Mouse (Mus musculus) adrenal gland, adult (tissue): ENCODE measurements at regions not wholly inside any gene's neighbourhood (a gene's known extent, or its start where the extent isn't known, plus 50 kb on each side); places are given as distances from the start of the nearest gene placed in this dataset.
A peak's percentile ranks its signal among the peaks of the same experiment; 100 is the strongest.

Experiments
- DNase-seq, 2 experiments: peaks; one replicate each; pipeline ENCODE4 v3.0.0; 2022 to 2023; ENCODE audit warnings: low spot score in 1 of 2; ENCODE audit not compliant: inconsistent age in 2 of 2

DNA sequence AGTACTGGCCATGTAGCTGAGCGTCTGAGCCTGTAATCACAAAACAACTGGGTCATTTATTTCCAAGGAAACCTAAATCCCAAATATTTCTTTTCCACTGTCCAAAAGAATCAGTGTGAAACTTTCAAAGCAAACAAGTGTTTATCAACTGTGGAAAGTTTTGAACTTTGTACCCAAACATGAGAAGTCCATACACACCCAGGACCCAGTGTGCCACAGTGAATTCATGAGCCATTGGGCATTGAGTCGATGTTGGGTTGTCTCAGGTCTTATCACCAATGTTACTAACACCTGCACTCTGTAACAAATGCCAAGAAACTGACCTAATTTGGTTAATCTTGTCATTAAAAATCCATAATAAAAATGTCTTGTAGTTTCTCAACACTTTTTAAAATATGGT is 305.8 kb upstream of the Igfbp3 start:
- DNase-seq, result no peak

DNA sequence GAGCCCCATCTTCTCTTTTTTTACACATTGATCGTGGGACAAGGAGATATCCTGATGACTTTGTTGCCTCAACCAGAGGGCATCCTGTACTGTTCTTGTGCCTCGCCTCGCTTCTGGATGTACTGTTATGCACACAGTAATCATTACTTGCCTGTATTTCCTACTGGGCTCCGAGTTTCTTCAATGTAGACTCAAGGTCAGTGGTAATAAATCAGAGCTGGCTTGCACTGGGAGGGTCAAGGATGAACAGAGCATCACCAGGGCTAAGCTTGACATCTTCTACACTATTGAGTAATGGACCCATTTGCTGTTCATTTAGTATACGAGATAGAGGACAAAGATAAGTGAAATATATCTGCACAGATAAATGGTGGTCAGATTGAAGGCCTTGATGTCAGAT is 295.1 kb upstream of the Igfbp3 start:
- DNase-seq, result peak; percentile 39 to 83

DNA sequence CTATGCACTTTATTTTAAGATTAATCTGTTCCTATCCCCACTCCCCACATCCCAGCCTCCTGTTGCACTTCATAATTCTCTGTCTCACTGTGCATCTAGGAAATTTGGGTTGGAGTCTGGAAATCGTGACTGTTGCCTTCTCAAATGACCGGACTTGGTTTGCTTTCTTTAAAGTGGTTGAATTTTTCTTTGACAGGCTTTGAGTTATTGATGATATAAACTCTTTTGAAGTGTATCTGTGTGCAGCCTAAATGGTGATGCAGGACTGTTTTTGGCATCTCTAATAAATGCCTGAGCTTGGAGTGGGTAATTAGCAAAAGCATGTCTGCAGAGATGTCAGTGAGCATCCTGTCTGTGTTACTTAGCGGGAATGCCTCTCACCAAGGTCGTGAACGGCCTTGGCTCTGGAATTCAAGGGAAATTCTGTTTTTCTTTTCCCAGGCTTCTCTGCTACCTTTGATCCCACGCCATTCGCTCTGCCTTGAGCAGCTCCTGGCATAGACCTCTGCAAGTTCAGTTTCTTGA is 292.8 kb upstream of the Igfbp3 start:
- peak; percentile 12 to 51 for DNase-seq

DNA sequence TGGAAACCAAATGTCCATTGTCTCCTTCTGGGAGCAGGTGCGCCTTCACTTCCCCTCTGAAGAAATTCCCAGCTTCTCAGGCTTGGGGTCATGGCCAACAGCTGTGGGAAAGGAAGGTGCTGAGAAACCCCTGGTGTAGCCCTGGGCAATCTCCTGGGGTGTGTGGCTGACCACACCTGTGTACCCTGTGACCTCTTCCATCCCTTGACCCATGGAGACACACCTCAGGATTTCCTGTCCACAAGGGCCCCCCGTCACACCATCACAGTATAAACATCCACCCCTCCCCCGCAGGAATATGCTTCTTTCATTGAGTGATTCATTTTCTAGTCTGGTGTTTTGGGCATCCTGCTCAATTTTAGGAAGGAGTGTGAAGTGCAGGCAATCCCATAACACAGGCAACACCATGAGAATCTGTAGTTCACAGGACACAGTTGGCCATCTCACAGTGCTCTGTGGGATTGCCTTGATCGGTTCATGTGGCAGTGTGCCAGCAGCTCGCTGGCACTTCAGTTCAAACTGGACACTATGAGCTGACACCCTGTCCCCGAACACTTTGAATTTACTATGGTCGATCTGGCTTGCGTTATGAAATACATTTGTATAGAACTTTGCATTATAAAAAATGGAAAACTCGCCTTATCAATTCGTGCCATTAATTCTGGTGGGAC is 291.1 kb upstream of the Igfbp3 start:
- DNase-seq, result peak; percentile 37 to 62

DNA sequence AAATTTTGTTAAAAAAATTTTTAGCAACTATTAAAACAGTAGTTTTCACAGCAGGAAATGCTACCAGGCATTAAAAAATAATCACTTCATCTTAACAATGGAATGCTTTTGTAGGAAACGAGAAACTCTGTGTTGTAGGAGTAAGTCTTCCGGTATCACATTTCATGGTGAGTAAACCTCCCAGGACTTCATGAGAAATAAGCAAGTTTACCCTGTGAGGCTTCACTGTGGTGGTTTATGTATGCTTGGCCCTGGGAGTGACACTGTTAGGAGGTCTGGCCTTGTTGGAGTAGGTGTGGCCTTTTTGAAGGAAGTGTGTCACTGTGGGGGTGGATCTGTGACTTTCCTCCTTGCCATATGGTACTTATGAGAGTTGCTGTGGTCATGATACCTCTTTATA is 289.0 kb upstream of the Igfbp3 start:
- no peak for DNase-seq

DNA sequence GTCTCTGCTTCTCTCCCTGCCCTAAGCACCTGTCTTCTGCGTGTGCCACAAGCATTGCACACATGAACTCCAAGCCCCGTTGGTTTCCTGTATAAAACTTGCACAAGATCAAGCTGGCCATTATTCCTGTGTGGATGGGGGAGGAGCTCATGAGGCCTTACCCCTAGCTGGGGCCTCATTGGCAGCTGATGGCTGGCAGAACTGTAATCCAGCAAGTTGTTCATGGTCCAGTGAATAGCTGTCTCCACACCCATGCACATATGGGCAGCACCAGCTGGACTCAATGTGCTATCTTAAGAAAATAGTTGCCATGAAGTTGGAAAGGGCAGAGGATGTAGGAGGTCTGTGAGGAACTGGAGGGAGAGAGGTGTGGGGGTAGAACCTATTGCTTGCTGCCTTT is 288.3 kb upstream of the Igfbp3 start:
- DNase-seq, result no peak

DNA sequence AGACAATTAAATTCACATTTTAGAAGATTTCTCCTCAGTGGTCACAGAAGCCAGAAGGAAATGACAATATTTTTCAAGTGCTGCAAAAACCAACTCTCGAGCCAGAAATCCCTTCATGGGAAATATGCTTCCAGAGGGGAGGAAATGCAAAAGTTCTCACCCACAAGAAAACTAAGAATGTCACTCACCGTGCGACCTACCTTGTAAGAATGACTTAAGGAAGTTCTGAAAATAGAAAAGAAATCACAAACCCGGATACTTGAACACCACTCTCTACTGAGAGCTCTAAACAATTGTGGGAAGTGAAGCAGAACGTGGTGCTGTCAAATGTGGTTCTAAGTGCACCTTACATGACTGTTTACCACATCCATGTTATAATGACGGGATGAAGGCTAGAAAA is 284.1 kb upstream of the Igfbp3 start:
- no peak for DNase-seq

DNA sequence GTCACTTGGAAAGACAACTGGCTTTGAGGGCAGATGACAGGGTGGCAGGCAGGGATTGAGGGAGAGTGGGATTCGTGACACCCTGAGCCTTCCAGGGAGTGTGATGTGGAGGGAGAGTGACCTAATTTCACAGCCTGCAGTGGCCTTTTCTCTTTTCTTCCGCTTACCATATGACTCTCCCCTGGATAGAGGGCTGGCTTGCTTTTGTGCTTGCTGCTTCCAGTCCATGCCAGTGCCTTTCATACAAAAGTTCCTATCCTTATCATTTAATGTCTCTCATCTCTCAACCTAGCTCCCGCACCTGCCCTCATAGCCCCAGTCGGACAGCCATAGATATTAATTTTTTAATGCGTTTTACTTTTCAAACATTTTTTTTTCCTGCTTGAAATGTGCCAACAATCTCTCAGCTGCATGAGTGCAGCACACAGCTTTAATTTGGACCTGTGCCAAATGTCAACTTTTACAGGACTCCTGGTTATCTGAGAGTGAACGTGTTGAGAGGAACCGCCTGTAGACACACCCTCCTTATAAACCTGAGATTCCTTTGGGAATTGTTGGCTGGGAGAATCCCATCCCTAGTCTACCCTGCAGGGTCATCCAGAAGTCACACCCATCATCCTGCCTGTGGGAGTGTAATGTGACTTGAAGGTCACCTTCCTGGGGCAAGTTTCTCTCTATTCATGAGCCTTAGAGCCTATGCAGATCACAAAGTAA is 260.3 kb upstream of the Igfbp3 start:
- no peak for DNase-seq

DNA sequence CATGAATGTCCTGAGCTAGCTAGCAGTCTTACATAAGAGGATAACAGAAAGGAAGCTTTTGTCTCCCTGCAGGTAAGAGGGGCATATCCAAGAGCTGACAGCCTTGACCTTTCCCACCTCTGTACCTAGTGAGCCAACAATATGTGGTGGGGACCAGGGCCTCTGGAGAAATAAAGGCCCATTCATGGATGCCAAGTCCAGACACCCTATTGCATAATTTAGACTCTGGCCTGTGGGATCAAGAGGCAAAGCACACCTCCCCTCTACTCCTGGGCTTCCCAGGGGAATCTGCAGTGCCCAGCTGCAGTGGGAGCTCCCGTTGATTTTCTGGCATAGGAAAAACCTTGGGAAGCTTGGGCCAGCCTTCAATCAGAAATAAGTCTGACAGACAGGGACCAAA is 251.8 kb upstream of the Igfbp3 start:
- no peak for DNase-seq

DNA sequence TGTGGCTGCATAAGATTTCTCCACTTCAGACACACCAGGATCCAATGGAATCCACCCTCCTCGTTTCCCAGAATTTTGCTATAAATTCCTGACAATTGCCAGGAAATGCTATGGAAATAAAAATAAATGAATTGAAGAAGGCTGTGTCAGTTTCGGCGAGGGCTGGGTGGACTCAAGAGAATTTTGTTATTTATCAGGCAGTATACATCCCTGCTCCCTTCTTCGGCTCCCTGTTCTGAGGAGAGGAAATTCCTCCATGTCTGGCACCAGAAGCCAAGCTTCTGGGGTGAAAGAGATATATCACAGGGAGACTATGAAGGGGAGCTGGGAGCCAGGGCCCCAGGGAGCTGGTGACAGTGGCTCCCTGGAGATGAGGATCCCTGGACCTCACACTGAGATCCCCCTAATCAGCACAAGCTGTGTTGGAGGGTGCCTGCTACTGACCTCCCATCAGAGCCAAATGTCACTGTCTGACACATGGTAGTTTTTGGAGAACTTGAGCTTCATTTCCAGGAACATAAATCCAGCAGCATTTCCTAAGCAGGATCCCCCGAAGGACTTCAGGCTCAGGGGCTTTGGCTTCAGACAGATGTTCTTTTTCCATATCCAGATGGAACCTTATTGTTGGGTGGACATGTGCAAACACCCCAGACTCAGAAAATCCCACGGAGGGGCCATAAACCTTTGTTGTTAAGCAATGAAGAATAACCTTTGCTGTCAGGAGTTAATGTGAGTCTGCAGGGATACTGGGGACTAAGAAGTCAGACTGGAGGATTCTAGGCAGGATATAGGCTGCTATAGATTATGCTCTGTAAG is 248.4 kb upstream of the Igfbp3 start:
- no peak for DNase-seq

DNA sequence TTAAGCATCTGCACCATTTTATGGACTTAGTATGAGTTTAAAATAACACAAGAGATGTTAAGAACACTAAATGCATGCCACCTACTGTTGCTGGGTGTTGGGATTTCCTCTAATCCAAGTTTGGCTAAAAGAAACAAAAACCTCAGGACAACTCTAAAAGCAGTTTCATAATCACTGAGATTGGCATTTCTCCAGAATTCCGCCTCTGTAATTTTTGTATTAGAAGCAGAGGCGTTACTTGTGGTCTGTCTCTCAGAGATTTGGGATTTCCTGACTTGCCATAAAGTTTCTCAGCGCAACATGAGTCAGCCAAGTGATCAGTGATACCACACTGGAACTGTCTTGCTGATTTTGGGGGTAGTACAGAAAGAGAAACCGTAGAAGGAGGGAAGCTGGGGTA is 238.0 kb upstream of the Igfbp3 start:
- peak in 1 of 2 experiments; percentile 21 for DNase-seq

DNA sequence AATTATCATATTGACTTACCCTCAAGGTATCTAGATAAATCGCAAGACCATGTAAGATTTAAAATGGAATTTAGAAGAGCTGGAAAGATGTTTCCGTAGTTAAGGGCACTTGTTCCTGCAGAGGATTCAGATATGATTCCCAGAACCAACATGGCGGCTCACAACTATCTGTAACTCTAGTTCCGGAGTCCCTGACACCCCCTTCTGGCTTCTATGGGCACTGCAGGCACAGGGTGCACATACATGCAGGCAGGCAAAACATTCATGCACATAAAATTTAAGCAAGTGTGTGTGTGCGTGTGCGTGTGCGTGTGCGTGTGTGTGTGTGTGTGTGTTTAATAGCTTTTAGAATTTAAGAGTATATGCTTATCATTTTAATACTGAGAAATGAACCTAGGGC is 230.8 kb upstream of the Igfbp3 start:
- no peak for DNase-seq

DNA sequence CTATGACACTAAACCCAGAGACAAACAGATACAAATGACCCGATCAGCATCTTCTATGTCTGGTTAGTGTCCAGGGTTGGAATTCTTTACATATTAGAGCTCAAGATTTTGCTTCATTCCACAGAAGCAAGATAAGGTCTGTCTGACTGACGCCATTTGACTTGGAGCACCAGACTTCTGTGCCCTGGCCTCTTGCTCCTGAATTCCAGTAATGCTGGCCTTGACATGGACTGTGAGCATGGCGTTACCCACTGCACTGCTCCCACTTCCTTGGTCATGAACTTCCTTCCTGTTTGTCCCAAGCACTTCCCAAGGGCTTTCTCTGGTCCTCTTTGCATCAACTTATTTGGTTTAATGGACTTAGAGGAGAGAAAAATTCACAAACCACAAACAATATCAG is 225.6 kb upstream of the Igfbp3 start:
- no peak for DNase-seq

DNA sequence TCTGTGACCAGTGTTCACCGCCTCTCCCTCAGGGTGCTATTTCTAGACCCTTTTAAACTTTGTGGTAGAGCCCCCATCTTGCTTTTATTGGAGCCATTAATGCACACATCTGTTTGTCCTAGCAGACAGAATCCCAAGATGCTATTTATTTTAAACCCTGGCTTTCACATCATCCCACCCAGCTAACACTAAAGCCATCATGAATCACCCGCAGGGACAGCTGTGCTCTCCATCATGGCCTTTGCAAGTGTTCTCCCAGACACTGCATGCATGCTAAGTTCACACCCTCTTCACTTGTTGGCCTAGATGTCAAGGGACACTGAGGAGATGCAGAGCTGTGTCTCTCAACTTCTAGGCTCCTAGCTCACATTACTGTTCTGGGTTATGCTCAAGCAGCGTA is 220.9 kb upstream of the Igfbp3 start:
- no peak for DNase-seq

DNA sequence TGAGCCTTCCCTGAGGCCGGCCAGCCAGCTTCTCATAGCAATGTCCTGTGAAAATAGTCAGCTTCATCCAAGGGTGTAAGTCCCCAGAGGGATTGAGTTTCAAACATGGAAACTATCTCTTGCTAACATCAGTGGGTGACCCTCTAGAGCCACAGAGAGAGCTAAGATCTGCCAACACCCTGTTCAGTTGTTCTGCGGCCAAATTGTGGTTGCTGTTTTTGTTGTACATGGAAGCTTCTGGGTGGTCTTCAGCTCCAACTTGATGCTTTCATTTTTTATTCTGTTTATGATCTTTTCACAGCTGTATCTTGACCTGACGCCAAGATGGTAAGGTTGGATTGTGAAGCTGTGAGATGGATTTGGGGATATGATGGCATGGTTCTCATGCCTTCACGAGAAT is 214.0 kb upstream of the Igfbp3 start:
- DNase-seq, result no peak

DNA sequence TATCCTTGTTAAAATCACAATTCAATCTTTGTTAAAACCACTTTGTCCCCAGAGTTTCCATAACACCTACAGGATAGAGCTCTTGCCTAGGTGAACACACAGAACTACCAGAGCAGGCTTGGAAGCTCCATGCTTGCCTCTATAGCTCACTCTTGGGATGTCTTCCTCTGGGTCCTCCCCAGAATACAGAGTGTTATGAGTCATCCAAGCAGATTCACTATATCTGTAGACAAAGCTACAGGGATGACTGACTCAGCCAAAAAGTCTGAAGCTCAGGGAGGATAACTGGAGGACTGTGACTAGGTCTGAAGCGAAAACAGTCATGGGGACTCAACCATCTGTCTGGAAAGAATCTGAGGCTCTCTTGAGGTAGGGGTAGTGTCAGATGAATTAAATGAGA is 211.5 kb upstream of the Igfbp3 start:
- no peak for DNase-seq

DNA sequence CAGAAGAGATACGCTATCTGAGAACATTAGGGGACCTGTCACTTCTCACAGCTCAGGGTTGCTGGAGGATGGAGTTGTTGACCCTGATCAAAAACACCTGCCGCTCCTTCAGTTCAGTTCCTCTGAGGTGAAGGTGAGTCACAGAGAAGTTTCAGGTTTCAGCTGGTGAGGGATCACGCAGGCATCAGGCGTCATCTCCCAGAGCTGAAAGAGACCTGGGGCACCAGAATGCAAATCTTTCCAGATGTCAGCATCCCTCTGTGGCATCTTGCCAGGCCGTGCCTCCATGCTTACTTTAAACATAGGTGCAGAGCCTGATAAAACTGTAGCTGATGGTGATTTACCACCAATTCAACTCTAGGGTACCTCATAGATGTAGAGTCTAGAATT is 210.4 kb upstream of the Igfbp3 start:
- DNase-seq, result no peak

DNA sequence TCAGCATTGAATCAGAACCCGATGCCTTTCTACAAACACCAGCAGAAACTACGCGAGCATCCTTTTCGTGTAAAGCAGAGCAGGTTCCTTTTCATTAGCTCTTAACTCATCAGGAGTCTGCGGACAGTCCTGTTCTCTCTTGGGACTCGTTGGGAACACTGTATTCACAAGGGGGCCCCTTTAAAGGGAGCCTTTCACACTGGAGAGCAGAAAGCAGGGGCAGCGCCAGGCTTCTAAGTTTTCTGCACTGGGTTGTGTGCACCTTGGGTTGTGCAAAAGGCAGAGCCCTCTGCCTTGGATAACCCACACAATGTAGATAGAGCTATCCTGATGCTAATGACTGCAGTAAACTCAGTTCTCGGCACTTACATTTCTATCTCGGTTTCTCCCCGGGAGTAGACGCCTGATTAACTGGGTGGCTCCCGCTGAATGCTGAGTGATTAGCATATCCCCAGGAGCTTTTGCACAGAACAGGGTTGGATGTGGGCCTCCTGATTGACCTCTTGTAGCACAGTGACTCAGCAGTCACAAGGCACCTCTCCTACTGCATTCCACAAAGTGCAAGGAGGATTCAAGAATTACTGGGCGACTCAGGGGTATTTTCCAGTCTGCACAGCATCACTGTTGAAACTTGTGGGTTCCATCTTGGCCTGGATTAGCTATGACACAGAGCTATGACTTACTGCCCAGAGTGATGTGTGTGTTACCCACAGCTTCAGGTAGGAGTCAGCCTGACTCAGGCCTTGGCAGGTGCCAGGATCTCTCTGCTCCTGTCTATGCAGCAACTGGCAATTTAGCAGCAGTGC is 209.8 kb upstream of the Igfbp3 start:
- peak; percentile 3 to 18 for DNase-seq

DNA sequence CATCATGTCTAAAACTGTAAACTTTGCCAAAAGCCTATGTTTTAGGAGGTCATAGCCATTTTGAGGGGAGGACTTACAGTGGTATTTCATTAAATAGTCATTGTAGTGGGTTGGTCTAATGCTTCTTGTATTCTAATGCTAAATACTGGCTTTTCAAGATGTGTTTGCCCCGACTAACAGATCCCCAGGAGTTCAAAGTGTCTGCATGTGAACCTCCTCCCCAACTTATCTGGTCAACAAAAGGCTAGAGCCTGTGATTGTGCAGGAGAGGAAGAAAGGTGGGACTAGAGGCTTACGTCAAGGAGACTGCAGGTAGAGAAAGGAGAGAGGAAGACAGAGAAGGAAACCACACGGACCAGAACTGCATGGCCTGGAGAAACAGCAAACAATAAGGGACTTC is 198.9 kb upstream of the Igfbp3 start:
- no peak for DNase-seq

DNA sequence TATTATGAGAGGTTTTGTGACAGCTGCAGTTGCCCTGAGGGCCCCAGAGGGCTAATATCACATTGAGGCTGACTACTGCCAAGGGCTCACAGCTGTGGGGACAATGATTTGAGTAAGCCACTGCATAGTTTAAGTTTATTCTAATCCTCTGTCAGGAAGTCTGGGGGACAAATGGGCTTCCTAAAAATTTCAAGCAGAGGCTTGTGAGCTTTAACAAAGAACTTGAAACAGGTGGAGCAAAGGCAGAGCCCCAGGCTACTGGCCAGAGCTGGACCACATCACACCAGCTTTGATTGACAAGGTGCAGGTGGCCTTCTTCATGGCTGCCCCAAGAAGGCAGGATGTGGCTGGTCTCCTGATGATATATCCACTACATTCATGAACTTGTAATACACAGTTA is 195.3 kb upstream of the Igfbp3 start:
- DNase-seq, result no peak

DNA sequence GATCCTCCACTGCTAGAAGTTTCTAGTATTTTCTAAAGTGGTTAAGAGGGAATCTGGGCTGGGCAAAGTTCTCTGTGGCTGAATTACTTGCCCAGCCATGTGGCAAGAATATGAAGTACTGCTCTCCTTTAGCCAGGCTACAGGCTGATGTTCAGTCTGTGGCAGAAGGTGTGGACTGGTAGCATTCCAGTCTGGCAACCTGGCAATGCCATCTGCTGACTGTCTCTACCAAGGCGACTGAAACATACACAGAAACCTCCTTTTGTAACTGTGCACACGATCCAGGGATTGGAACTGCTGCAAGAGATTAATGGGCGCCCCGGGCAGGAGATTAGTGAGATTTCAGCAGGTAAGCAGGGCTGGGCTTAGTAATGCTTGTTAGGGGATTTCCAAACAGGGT is 190.9 kb upstream of the Igfbp3 start:
- no peak for DNase-seq
